Mouse (Mus musculus): ENCODE measurements around the gene Galnt16. TPM values are rescaled to one million over a fixed set of nuclear protein-coding genes. Genes with fewer than 3 reads are reported as not detected.

The Galnt16 gene
- 31.3 and 34.1 TPM in 2 replicates for polyA plus RNA-seq (2015; fragmentation: Nextera tagmentation; extraction: Ambion mirVana)

GRCm38 (mm10) chr12:80517977-80518376 is at the start of gene Galnt16:
Gene Galnt16 (plus strand): TSS chr12:80518277.
- H3K9ac ChIP-seq = peak within 1 kb of the TSS; percentile 74
- peak within 1 kb of the TSS; percentile 81 for H3K4me3 ChIP-seq
- peaks cover 33% of the 10 kb centered on the region for H3K4me1 ChIP-seq (replicated peaks)
- H3K9me3 ChIP-seq = no peaks in the 10 kb centered on the region
- no peaks in the 10 kb centered on the region for H3K36me3 ChIP-seq
- H3K27me3 ChIP-seq = peaks cover 11% of the 10 kb centered on the region
- H3K27ac ChIP-seq (replicated peaks) = peak within 1 kb of the TSS; percentile 83
- peak within 1 kb of the TSS; percentile 94 for H3K4me2 ChIP-seq
- no peak for ATAC-seq (ENCODE audit: low FRiP score, low read depth)
- WGBS = 5% methylated on average over 14 of the region's 14 CpGs

GRCm38 (mm10) chr12:80470206-80470605 is 47.9 kb upstream of the Galnt16 start:
- Histone ChIP-seq H3K36me3 (no peaks in the 10 kb centered on the region), H3K27me3 (no peaks in the 10 kb centered on the region), H3K9ac (no peak overlapping the region), H3K4me1 (replicated peaks) (no peaks in the 10 kb centered on the region), H3K27ac (replicated peaks) (no peak overlapping the region), H3K4me3 (no peak overlapping the region), H3K9me3 (no peaks in the 10 kb centered on the region), H3K4me2 (no peak overlapping the region)
- ATAC-seq (ENCODE audit: low FRiP score, low read depth) = no peak
- WGBS = 98% methylated on average over 2 of the region's 2 CpGs

- H3K9ac ChIP-seq = no peak overlapping the region
Observed at GRCm38 (mm10) chr12:80471926-80472325, 46.2 kb upstream of the Galnt16 start.

GRCm38 (mm10) chr12:80473731-80474130 is 44.3 kb upstream of the Galnt16 start:
- Histone ChIP-seq H3K27me3 (no peaks in the 10 kb centered on the region), H3K36me3 (peaks cover 2% of the 10 kb centered on the region; the same call in 1 of the 2 replicates), H3K9me3 (no peaks in the 10 kb centered on the region), H3K4me1 (replicated peaks) (no peaks in the 10 kb centered on the region), H3K4me2 (no peak overlapping the region), H3K4me3 (no peak overlapping the region), H3K9ac (no peak overlapping the region), H3K27ac (replicated peaks) (no peak overlapping the region)
- no peak for ATAC-seq (ENCODE audit: low FRiP score, low read depth)
- WGBS = 80% methylated on average over 3 of the region's 3 CpGs

More at GRCm38 (mm10) chr12:80471926-80472325, 46.2 kb upstream of the Galnt16 start:
- Histone ChIP-seq H3K4me2 (no peak overlapping the region), H3K27me3 (no peaks in the 10 kb centered on the region), H3K4me1 (replicated peaks) (no peaks in the 10 kb centered on the region), H3K27ac (replicated peaks) (no peak overlapping the region), H3K9me3 (no peaks in the 10 kb centered on the region), H3K4me3 (no peak overlapping the region), H3K36me3 (no peaks in the 10 kb centered on the region)
- WGBS = 87% methylated on average over 4 of the region's 4 CpGs
- ATAC-seq (ENCODE audit: low FRiP score, low read depth) = no peak

GRCm38 (mm10) chr12:80479986-80480385 is 38.1 kb upstream of the Galnt16 start:
- Histone ChIP-seq H3K4me1 (replicated peaks) (no peaks in the 10 kb centered on the region), H3K27ac (replicated peaks) (no peak overlapping the region), H3K9ac (no peak overlapping the region), H3K4me2 (no peak overlapping the region), H3K9me3 (no peaks in the 10 kb centered on the region), H3K36me3 (peaks cover 24% of the 10 kb centered on the region), H3K4me3 (no peak overlapping the region), H3K27me3 (no peaks in the 10 kb centered on the region)
- 91% methylated on average over 3 of the region's 3 CpGs for WGBS
- no peak for ATAC-seq (ENCODE audit: low FRiP score, low read depth)

GRCm38 (mm10) chr12:80483397-80483796 is 34.7 kb upstream of the Galnt16 start:
- 80% methylated on average over 3 of the region's 3 CpGs for WGBS
- H3K4me1 ChIP-seq (replicated peaks) = no peaks in the 10 kb centered on the region
- H3K27me3 ChIP-seq = no peaks in the 10 kb centered on the region
- no peak overlapping the region for H3K4me2 ChIP-seq
- H3K9ac ChIP-seq = no peak overlapping the region
- no peak for ATAC-seq (ENCODE audit: low FRiP score, low read depth)
- no peak overlapping the region for H3K4me3 ChIP-seq
- H3K27ac ChIP-seq (replicated peaks) = no peak overlapping the region
- no peaks in the 10 kb centered on the region for H3K9me3 ChIP-seq
- H3K36me3 ChIP-seq = peaks cover 27% of the 10 kb centered on the region

GRCm38 (mm10) chr12:80493311-80493710 is 24.8 kb upstream of the Galnt16 start:
- no peak overlapping the region for H3K9ac ChIP-seq
- H3K36me3 ChIP-seq = peaks cover 52% of the 10 kb centered on the region

GRCm38 (mm10) chr12:80495691-80496090 is 22.4 kb upstream of the Galnt16 start:
- WGBS = 96% methylated on average over 1 of the region's 1 CpGs
- H3K4me2 ChIP-seq = no peak overlapping the region
- H3K4me1 ChIP-seq (replicated peaks) = no peaks in the 10 kb centered on the region
- H3K9ac ChIP-seq = no peak overlapping the region
- no peak overlapping the region for H3K4me3 ChIP-seq
- no peak overlapping the region for H3K27ac ChIP-seq (replicated peaks)
- H3K36me3 ChIP-seq = peaks cover 35% of the 10 kb centered on the region
- no peak for ATAC-seq (ENCODE audit: low FRiP score, low read depth)
- no peaks in the 10 kb centered on the region for H3K27me3 ChIP-seq
- no peaks in the 10 kb centered on the region for H3K9me3 ChIP-seq

More at GRCm38 (mm10) chr12:80493311-80493710, 24.8 kb upstream of the Galnt16 start:
- Histone ChIP-seq H3K9me3 (no peaks in the 10 kb centered on the region), H3K27ac (replicated peaks) (no peak overlapping the region), H3K4me2 (no peak overlapping the region), H3K27me3 (no peaks in the 10 kb centered on the region), H3K4me3 (no peak overlapping the region), H3K4me1 (replicated peaks) (no peaks in the 10 kb centered on the region)
- ATAC-seq (ENCODE audit: low FRiP score, low read depth) = no peak
- 94% methylated on average over 5 of the region's 5 CpGs for WGBS

GRCm38 (mm10) chr12:80498356-80498755 is 19.7 kb upstream of the Galnt16 start:
- H3K4me1 ChIP-seq (replicated peaks) = no peaks in the 10 kb centered on the region
- peaks cover 16% of the 10 kb centered on the region for H3K36me3 ChIP-seq
- no peaks in the 10 kb centered on the region for H3K9me3 ChIP-seq
- H3K4me2 ChIP-seq = no peak overlapping the region
- no peak overlapping the region for H3K4me3 ChIP-seq
- H3K27me3 ChIP-seq = no peaks in the 10 kb centered on the region
- no peak overlapping the region for H3K9ac ChIP-seq
- 61% methylated on average over 4 of the region's 4 CpGs for WGBS
- no peak overlapping the region for H3K27ac ChIP-seq (replicated peaks)
- no peak for ATAC-seq (ENCODE audit: low FRiP score, low read depth)

GRCm38 (mm10) chr12:80500506-80500905 is 17.6 kb upstream of the Galnt16 start:
- Histone ChIP-seq H3K9me3 (no peaks in the 10 kb centered on the region), H3K9ac (no peak overlapping the region), H3K27ac (replicated peaks) (no peak overlapping the region), H3K27me3 (no peaks in the 10 kb centered on the region), H3K4me3 (no peak overlapping the region), H3K4me2 (no peak overlapping the region), H3K36me3 (0 out of 2 replicates have a peak, but pooled peaks cover 10% of the 10 kb centered on the region), H3K4me1 (replicated peaks) (no peaks in the 10 kb centered on the region)
- 61% methylated on average over 1 of the region's 1 CpGs for WGBS
- ATAC-seq (ENCODE audit: low FRiP score, low read depth) = no peak

GRCm38 (mm10) chr12:80504718-80505117 is 13.4 kb upstream of the Galnt16 start:
- ATAC-seq (ENCODE audit: low FRiP score, low read depth) = no peak
- H3K27ac ChIP-seq (replicated peaks) = no peak overlapping the region
- WGBS = 86% methylated on average over 5 of the region's 5 CpGs
- H3K4me1 ChIP-seq (replicated peaks) = no peaks in the 10 kb centered on the region
- H3K36me3 ChIP-seq = 0 out of 2 replicates have a peak, but pooled peaks cover 3% of the 10 kb centered on the region
- no peak overlapping the region for H3K4me2 ChIP-seq
- H3K27me3 ChIP-seq = no peaks in the 10 kb centered on the region
- no peaks in the 10 kb centered on the region for H3K9me3 ChIP-seq
- no peak overlapping the region for H3K9ac ChIP-seq
- no peak overlapping the region for H3K4me3 ChIP-seq

GRCm38 (mm10) chr12:80507041-80507745 is 10.9 kb upstream of the Galnt16 start:
- 53% methylated on average over 14 of the region's 14 CpGs for WGBS
- no peak for ATAC-seq (ENCODE audit: low FRiP score, low read depth)

More at GRCm38 (mm10) chr12:80507041-80507745, 10.9 kb upstream of the Galnt16 start:
- H3K4me3 ChIP-seq = no peak overlapping the region
- no peaks in the 10 kb centered on the region for H3K36me3 ChIP-seq
- no peak overlapping the region for H3K4me2 ChIP-seq
- no peak overlapping the region for H3K27ac ChIP-seq (replicated peaks)
- H3K27me3 ChIP-seq = no peaks in the 10 kb centered on the region
- H3K9me3 ChIP-seq = no peaks in the 10 kb centered on the region
- no peaks in the 10 kb centered on the region for H3K4me1 ChIP-seq (replicated peaks)
- H3K9ac ChIP-seq = no peak overlapping the region
